Comparison of ENCODE assay signal across 8 mouse cellular contexts in genomic region chr1:160352309-160352708, GRCm38 (mm10).
A peak's percentile ranks its signal among the peaks of the same experiment; 100 is the strongest.
DNase-seq lines count a peak whose midpoint lies in the region; ATAC-seq and TF ChIP-seq lines count a peak whose summit lies in the region.

No protein-coding gene starts in this region.

- H3K79me2 ChIP-seq in heart, adult 2 months (replicated peaks; ENCODE audit: control insufficient read depth, insufficient read depth, low read length): no peaks in the 10 kb centered on the region

- H3K9ac ChIP-seq in heart, adult 2 months (ENCODE audit: low read depth, low read length): no peak overlapping the region
- no peak overlapping the region for H3K9ac ChIP-seq in hindbrain, embryonic 11.5 days (ENCODE audit: low read depth, low read length)

- H3K4me2 ChIP-seq in hindbrain, embryonic 11.5 days (replicated peaks; ENCODE audit: low read depth, low read length): peak overlapping the region; percentile 48

- intact Hi-C loops in heart, adult 2 months (cut with DNase I): no loop called here

- TF ChIP-seq POLR2A in heart, adult 2 months (IDR thresholded peaks at IDR 0.05; ENCODE audit: insufficient read depth, low read depth, low read length): no peak
- TF ChIP-seq POLR2A in cerebellum, adult 2 months (IDR thresholded peaks at IDR 0.05; ENCODE audit: borderline replicate concordance, insufficient read depth, low read length): no peak

- no peaks in the 10 kb centered on the region for H3K27me3 ChIP-seq in heart, embryonic 10.5 days (ENCODE audit: insufficient read depth, poor library complexity, severe bottlenecking)
- no peaks in the 10 kb centered on the region for H3K27me3 ChIP-seq in heart, adult 2 months (ENCODE audit: control insufficient read depth, insufficient read depth, low read length)
- H3K27me3 ChIP-seq in cerebellum, adult 2 months (ENCODE audit: control insufficient read depth, insufficient read depth, low read length): no peaks in the 10 kb centered on the region
- H3K27me3 ChIP-seq in hindbrain, embryonic 11.5 days (ENCODE audit: control insufficient read depth, insufficient read depth, low read length): no peaks in the 10 kb centered on the region
- H3K27me3 ChIP-seq in midbrain, embryonic 10.5 days (ENCODE audit: low read depth, poor library complexity, severe bottlenecking): no peaks in the 10 kb centered on the region

- peak; percentile 69 for ATAC-seq in hindbrain, embryonic 11.5 days (ENCODE audit: low FRiP score)

- H3K36me3 ChIP-seq in heart, embryonic 10.5 days: no peaks in the 10 kb centered on the region
- H3K36me3 ChIP-seq in heart, adult 2 months (ENCODE audit: control insufficient read depth, insufficient read depth, low read length): no peaks in the 10 kb centered on the region
- H3K36me3 ChIP-seq in hindbrain, embryonic 11.5 days (ENCODE audit: control insufficient read depth, insufficient read depth, low read length): no peaks in the 10 kb centered on the region
- no peaks in the 10 kb centered on the region for H3K36me3 ChIP-seq in midbrain, embryonic 10.5 days

- no peak for TF ChIP-seq CTCF in heart, adult 2 months (IDR thresholded peaks at IDR 0.05)
- TF ChIP-seq CTCF in cerebellum, adult 2 months (IDR thresholded peaks at IDR 0.05; ENCODE audit: borderline replicate concordance, insufficient read depth, low read depth, low read length): no peak

- no peaks in the 10 kb centered on the region for H3K9me3 ChIP-seq in heart, embryonic 10.5 days
- no peaks in the 10 kb centered on the region for H3K9me3 ChIP-seq in hindbrain, embryonic 11.5 days (ENCODE audit: control insufficient read depth, low read length)
- H3K9me3 ChIP-seq in midbrain, embryonic 10.5 days (replicated peaks): no peaks in the 10 kb centered on the region

- H3K27ac ChIP-seq in heart, embryonic 10.5 days: peak overlapping the region; percentile 30; the same call in 1 of the 2 replicates
- no peak overlapping the region for H3K27ac ChIP-seq in heart, adult 2 months
- H3K27ac ChIP-seq in cerebellum, adult 2 months (ENCODE audit: insufficient read depth, low read length): peak overlapping the region; percentile 78; the same call in 1 of the 2 replicates
- H3K27ac ChIP-seq in hindbrain, embryonic 11.5 days (ENCODE audit: low read depth, low read length): peak overlapping the region; percentile 66
- peak overlapping the region; percentile 82; the same call in 1 of the 2 replicates for H3K27ac ChIP-seq in midbrain, embryonic 10.5 days (replicated peaks)

- no peak for DNase-seq in heart, embryonic 10.5 days (ENCODE audit: low spot score)
- no peak for DNase-seq in heart, adult 2 months
- no peak for DNase-seq in cerebellum, adult 2 months
- no peak for DNase-seq in hindbrain, embryonic 11.5 days (ENCODE audit: low spot score)
- DNase-seq in midbrain, embryonic 10.5 days (ENCODE audit: low spot score): no peak
- no peak for DNase-seq in yolk sac, embryonic 10.5 days (ENCODE audit: low spot score)
- DNase-seq in urinary bladder, postnatal 25 days (ENCODE audit: low spot score): no peak
- no peak for DNase-seq in adipocyte (ENCODE audit: low spot score)

- 56% methylated on average over 4 of the region's 4 CpGs for WGBS in heart, embryonic 10.5 days
- 53% methylated on average over 4 of the region's 4 CpGs for WGBS in heart, adult 2 months
- WGBS in cerebellum, adult 2 months: 3% methylated on average over 4 of the region's 4 CpGs
- WGBS in hindbrain, embryonic 11.5 days: 51% methylated on average over 4 of the region's 4 CpGs
- WGBS in midbrain, embryonic 10.5 days: 69% methylated on average over 4 of the region's 4 CpGs

- peak overlapping the region; percentile 58 for H3K4me3 ChIP-seq in heart, embryonic 10.5 days
- H3K4me3 ChIP-seq in heart, adult 2 months: no peak overlapping the region
- peak overlapping the region; percentile 71 for H3K4me3 ChIP-seq in cerebellum, adult 2 months (replicated peaks; ENCODE audit: insufficient read depth, low read depth, low read length)
- peak overlapping the region; percentile 31 for H3K4me3 ChIP-seq in hindbrain, embryonic 11.5 days (ENCODE audit: low read depth, low read length)
- H3K4me3 ChIP-seq in midbrain, embryonic 10.5 days: peak overlapping the region; percentile 54

- H3K4me1 ChIP-seq in heart, embryonic 10.5 days: peaks cover 14% of the 10 kb centered on the region
- no peaks in the 10 kb centered on the region for H3K4me1 ChIP-seq in heart, adult 2 months (ENCODE audit: control insufficient read depth, insufficient read depth, low read length)
- H3K4me1 ChIP-seq in cerebellum, adult 2 months (ENCODE audit: control insufficient read depth, insufficient read depth, low read length): peaks cover 3% of the 10 kb centered on the region; the same call in 1 of the 2 replicates
- no peaks in the 10 kb centered on the region for H3K4me1 ChIP-seq in hindbrain, embryonic 11.5 days (replicated peaks; ENCODE audit: control insufficient read depth, insufficient read depth, low read length)
- H3K4me1 ChIP-seq in midbrain, embryonic 10.5 days: peaks cover 18% of the 10 kb centered on the region

- TF ChIP-seq EP300 in heart, adult 2 months (IDR thresholded peaks at IDR 0.05; ENCODE audit: insufficient read depth, low read depth, low read length): no peak
